In the genomic region with DNA sequence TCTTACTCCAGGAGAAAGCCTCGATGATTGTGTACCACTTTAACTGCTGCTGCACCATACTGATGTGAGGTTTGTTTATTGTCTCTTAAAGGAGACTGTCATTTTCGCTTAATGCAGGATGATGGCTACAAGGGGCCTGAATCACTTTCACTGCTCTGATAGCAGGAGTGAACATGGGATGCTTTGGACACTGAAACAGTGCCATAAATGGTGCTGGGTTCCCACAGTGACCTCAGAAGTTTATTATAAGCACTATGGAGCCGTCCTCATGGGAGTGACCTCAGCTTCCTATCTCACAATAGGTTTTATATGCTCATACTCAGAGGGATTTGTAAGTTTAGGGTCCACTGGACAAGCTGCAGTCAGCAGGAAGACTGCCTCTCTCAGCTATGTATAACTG, we compare ENCODE assay signal across 21 mouse cellular contexts.
DNase-seq lines count a peak whose midpoint lies in the region; ATAC-seq and TF ChIP-seq lines count a peak whose summit lies in the region.
"Had no signal": no experiment of that assay in that cellular context is flagged by ENCODE, and none has a peak within 500 bp of the region (broad histone marks: within the 10 kb centered on the region; RNA-seq: fewer than 3 reads in every experiment).

No protein-coding gene starts in this region.

- H3K4me2 ChIP-seq in heart, embryonic 13.5 days, result peak overlapping the region; percentile 14
- H3K4me2 ChIP-seq in heart, postnatal 0 days (ENCODE audit: low read depth, low read length), result no peak overlapping the region
- H3K4me2 ChIP-seq: embryonic facial prominence, embryonic 15.5 days had no signal

- TF ChIP-seq EP300 in heart, postnatal 0 days (IDR thresholded peaks at IDR 0.05; ENCODE audit: low read depth), result no peak

- H3K27ac ChIP-seq in heart, embryonic 13.5 days (replicated peaks), result peak overlapping the region; percentile 68
- H3K27ac ChIP-seq in heart, postnatal 0 days (ENCODE audit: low read depth), result peak overlapping the region; percentile 36; the same call in 1 of the 2 replicates
- H3K27ac ChIP-seq in embryonic facial prominence, embryonic 10.5 days (replicated peaks), result 0 out of 2 replicates have a peak overlapping the region, but pooled peaks have one; percentile 10
- H3K27ac ChIP-seq: embryonic facial prominence, embryonic 15.5 days; forebrain, embryonic 10.5 days; gastrocnemius, adult 2 months; kidney, postnatal 0 days had no signal

- ATAC-seq in heart, embryonic 13.5 days (ENCODE audit: extremely low read depth, insufficient number of reproducible peaks, low FRiP score, low TSS enrichment), result no peak
- peak; percentile 69; the same call in 1 of the 2 replicates for ATAC-seq in heart, postnatal 0 days (ENCODE audit: insufficient read depth, low read depth)
- ATAC-seq: forebrain, embryonic 14.5 days; hindbrain, embryonic 16.5 days had no signal

- H3K4me3 ChIP-seq in heart, embryonic 13.5 days, result no peak overlapping the region
- no peak overlapping the region for H3K4me3 ChIP-seq in heart, postnatal 0 days (ENCODE audit: low read depth, low read length)
- no peak overlapping the region for H3K4me3 ChIP-seq in embryonic facial prominence, embryonic 10.5 days
- H3K4me3 ChIP-seq: embryonic facial prominence, embryonic 15.5 days; erythroblast, embryonic 14.5 days; forebrain, embryonic 10.5 days; gastrocnemius, adult 2 months had no signal

- no peaks in the 10 kb centered on the region for H3K27me3 ChIP-seq in heart, embryonic 13.5 days (replicated peaks)
- H3K27me3 ChIP-seq in heart, postnatal 0 days (ENCODE audit: control insufficient read depth, insufficient read depth, low read length), result no peaks in the 10 kb centered on the region
- peaks cover 85% of the 10 kb centered on the region for H3K27me3 ChIP-seq in embryonic facial prominence, embryonic 10.5 days (replicated peaks; ENCODE audit: low read depth, poor library complexity, severe bottlenecking)
- H3K27me3 ChIP-seq: embryonic facial prominence, embryonic 15.5 days had no signal

- H3K9me3 ChIP-seq in heart, embryonic 13.5 days, result no peaks in the 10 kb centered on the region
- no peaks in the 10 kb centered on the region for H3K9me3 ChIP-seq in heart, postnatal 0 days (replicated peaks; ENCODE audit: control insufficient read depth, low read length)
- 0 out of 2 replicates have a peak, but pooled peaks cover 2% of the 10 kb centered on the region for H3K9me3 ChIP-seq in embryonic facial prominence, embryonic 10.5 days
- H3K9me3 ChIP-seq: embryonic facial prominence, embryonic 15.5 days; forebrain, embryonic 10.5 days had no signal

- H3K9ac ChIP-seq in heart, embryonic 13.5 days, result peak overlapping the region; percentile 20
- no peak overlapping the region for H3K9ac ChIP-seq in heart, postnatal 0 days (replicated peaks; ENCODE audit: low read depth, low read length)
- H3K9ac ChIP-seq: embryonic facial prominence, embryonic 15.5 days had no signal

- H3K4me1 ChIP-seq in heart, embryonic 13.5 days, result peaks cover 26% of the 10 kb centered on the region
- 0 out of 2 replicates have a peak, but pooled peaks cover 6% of the 10 kb centered on the region for H3K4me1 ChIP-seq in heart, postnatal 0 days (ENCODE audit: control insufficient read depth, insufficient read depth)
- H3K4me1 ChIP-seq in embryonic facial prominence, embryonic 10.5 days, result peaks cover 34% of the 10 kb centered on the region

- no peak for TF ChIP-seq CTCF in heart, postnatal 0 days (IDR thresholded peaks at IDR 0.05; ENCODE audit: low read depth)

- 35% methylated on average over 3 of the region's 3 CpGs for WGBS in heart, embryonic 13.5 days
- WGBS in heart, postnatal 0 days, result 28% methylated on average over 3 of the region's 3 CpGs
- 83% methylated on average over 3 of the region's 3 CpGs for WGBS in embryonic facial prominence, embryonic 10.5 days

- DNase-seq in heart, adult 11 months, result no peak
- peak; percentile 19 for DNase-seq in heart, postnatal 0 days (ENCODE audit: low spot score)
- DNase-seq in heart, postnatal 36 days, result no peak
- DNase-seq in embryonic facial prominence, embryonic 10.5 days (ENCODE audit: low spot score), result no peak
- peak; percentile 15 for DNase-seq in heart, postnatal 4 days
- DNase-seq: adrenal gland, adult 2 months; adrenal gland, postnatal 25 days; cerebellum, adult 18-20 months; cerebellum, adult 9-11 months; cerebellum, postnatal 36 days; gastrocnemius, adult 2 months; gastrocnemius, postnatal 25 days; kidney, adult 11 months; kidney, adult 9 months had no signal

- H3K36me3 ChIP-seq in heart, embryonic 13.5 days, result peaks cover 18% of the 10 kb centered on the region
- no peaks in the 10 kb centered on the region for H3K36me3 ChIP-seq in heart, postnatal 0 days (replicated peaks; ENCODE audit: control insufficient read depth, insufficient read depth, low read length)
- H3K36me3 ChIP-seq in embryonic facial prominence, embryonic 10.5 days (replicated peaks), result peaks cover 6% of the 10 kb centered on the region
- H3K36me3 ChIP-seq: embryonic facial prominence, embryonic 15.5 days had no signal

- intact Hi-C loops in heart, postnatal 36 days (cut with DNase I), result no loop called here

Comparison
In these comparisons a context has a peak if more than half of its experiments do, and no peak if none do; other contexts are left out.
1. DNase-seq: peak in heart, postnatal 0 days (single experiment) and heart, postnatal 4 days (single experiment); none in heart, adult 11 months (single experiment), heart, postnatal 36 days (0 of 2) and embryonic facial prominence, embryonic 10.5 days (single experiment).
2. H3K27ac ChIP-seq: peak in every context shown above with its lines; median percentile 68 in heart, embryonic 13.5 days; 36 in heart, postnatal 0 days; 10 in embryonic facial prominence, embryonic 10.5 days.